Mouse (Mus musculus): ENCODE measurements around the gene St14. TPM values are rescaled to one million over a fixed set of nuclear protein-coding genes. Genes with fewer than 3 reads are reported as not detected.
"Not testable (repeated sequence)": the region's sequence is repeated elsewhere in the genome, so short reads cannot be mapped to it uniquely, and the experiment has no call there.

The St14 gene
- polyA plus RNA-seq, 1 experiment from 2014 or later: 0.37 TPM

DNA sequence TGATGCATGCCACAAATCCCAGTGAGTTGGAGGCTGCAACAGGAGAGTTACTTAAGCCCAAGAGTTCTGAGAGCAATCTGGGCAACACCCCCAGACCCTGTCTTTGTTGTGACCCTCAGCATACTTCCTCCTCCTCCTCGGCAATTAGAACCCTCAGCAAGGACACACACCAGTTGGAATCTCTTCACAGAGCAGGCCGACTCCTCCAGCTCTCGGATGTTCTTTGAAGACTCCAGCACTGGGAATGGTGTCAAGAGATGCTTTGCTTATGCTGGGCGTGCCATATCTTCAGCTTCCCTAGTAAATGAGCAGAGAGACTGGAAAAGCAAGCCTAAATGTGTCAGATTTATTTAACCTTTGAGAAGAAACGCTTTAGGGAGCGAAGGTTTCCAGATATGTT lies 50.9 kb downstream of the St14 start:
- WGBS: 81% methylated on average over 6 of the region's 6 CpGs
- ATAC-seq (ENCODE audit: low FRiP score) (no peak), DNase-seq (ENCODE audit: low spot score) (no peak)
- H3K4me3 ChIP-seq (replicated peaks; ENCODE audit: low read length): no peak overlapping the region
- no peak overlapping the region for H3K4me2 ChIP-seq (replicated peaks)
- no peaks in the 10 kb centered on the region for H3K36me3 ChIP-seq (replicated peaks; ENCODE audit: control insufficient read depth, insufficient read depth)
- H3K27ac ChIP-seq: no peak overlapping the region
- H3K27me3 ChIP-seq (ENCODE audit: control insufficient read depth, insufficient read depth, low read length): no peaks in the 10 kb centered on the region; the same call in 1 of the 2 replicates
- H3K4me1 ChIP-seq (replicated peaks; ENCODE audit: control insufficient read depth, insufficient read depth, low read length): 0 out of 2 replicates have a peak, but pooled peaks cover 4% of the 10 kb centered on the region
- no peak overlapping the region for H3K9ac ChIP-seq
- no peaks in the 10 kb centered on the region for H3K9me3 ChIP-seq (ENCODE audit: control insufficient read depth, low read length)

DNA sequence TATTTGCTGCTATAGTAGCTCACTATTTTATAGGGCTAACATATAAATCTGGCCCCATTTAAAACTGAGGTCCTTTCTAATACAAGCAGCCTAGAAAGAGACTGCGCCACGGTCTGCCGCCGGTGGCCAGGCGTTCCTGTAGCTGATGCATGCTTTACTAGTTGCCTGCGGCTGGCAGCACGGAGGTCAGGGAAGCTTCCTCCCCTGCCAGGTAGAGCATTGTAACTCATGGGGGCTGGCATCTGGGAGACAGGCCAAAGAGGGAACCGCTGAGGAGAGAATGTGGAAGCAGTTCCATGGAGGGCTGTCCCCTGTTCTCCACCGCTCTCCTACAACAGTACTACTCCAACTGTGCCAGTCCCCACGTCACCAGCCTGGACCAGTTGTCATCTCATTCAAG lies 56.8 kb downstream of the St14 start:
- ATAC-seq (ENCODE audit: low FRiP score): no peak

DNA sequence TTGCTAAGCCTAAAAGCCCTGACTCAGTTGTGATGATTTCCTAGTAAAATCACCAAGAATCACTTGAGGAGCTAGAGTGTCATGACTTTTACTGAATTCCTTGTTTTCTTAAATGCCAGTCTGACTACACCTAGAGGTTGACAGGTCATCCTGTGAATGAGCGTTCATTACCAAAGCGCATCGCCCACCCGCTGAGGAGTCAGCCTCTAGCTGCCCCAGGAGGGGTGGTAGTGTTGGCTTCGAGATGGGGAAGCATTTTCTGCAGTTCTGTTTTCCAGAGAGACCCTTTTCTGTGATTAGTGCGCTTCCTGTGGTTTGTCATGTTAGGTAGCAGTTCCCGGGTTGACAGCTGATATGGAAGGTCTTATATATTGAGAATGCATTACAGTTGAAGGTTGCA lies 57.9 kb downstream of the St14 start:
- no peak overlapping the region for H3K9ac ChIP-seq
- no peak for DNase-seq (ENCODE audit: low spot score)
- 83% methylated on average over 7 of the region's 7 CpGs for WGBS

More for the DNA sequence above, 56.8 kb downstream of the St14 start:
- Histone ChIP-seq H3K4me2 (replicated peaks) (no peak overlapping the region), H3K4me3 (replicated peaks; ENCODE audit: low read length) (no peak overlapping the region), H3K4me1 (replicated peaks; ENCODE audit: control insufficient read depth, insufficient read depth, low read length) (no peaks in the 10 kb centered on the region), H3K9ac (no peak overlapping the region), H3K9me3 (ENCODE audit: control insufficient read depth, low read length) (no peaks in the 10 kb centered on the region), H3K27me3 (ENCODE audit: control insufficient read depth, insufficient read depth, low read length) (no peaks in the 10 kb centered on the region), H3K27ac (no peak overlapping the region), H3K36me3 (replicated peaks; ENCODE audit: control insufficient read depth, insufficient read depth) (peaks cover under 1% of the 10 kb centered on the region; the same call in 1 of the 2 replicates)
- no peak for DNase-seq (ENCODE audit: low spot score)
- WGBS: 86% methylated on average over 10 of the region's 10 CpGs

DNA sequence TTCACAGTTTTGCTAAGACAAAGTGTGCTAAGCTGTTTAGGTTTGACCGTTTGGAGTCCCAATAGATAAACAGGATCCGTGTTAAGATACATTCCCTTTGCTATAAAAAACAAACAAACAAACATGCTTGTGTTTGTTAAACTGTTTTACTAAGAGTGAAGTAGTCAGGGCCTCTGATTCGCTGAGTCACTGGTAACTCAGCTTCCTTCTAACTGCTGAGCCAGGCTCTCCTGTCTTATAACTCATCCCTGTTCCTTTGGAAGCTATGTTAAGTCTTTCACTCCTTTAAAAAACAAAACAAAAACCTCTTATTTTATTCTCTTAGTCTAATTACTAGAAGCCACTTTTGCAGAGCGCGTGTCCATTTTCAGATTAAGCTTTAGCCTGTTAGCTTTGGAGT lies 59.4 kb downstream of the St14 start:
- no peak overlapping the region for H3K27ac ChIP-seq
- peaks cover 19% of the 10 kb centered on the region for H3K36me3 ChIP-seq (replicated peaks; ENCODE audit: control insufficient read depth, insufficient read depth)
- H3K4me3 ChIP-seq (replicated peaks; ENCODE audit: low read length): no peak overlapping the region
- no peaks in the 10 kb centered on the region for H3K27me3 ChIP-seq (ENCODE audit: control insufficient read depth, insufficient read depth, low read length)
- no peak for ATAC-seq (ENCODE audit: low FRiP score)
- no peaks in the 10 kb centered on the region for H3K4me1 ChIP-seq (replicated peaks; ENCODE audit: control insufficient read depth, insufficient read depth, low read length)
- 91% methylated on average over 5 of the region's 5 CpGs for WGBS
- H3K9me3 ChIP-seq (ENCODE audit: control insufficient read depth, low read length): no peaks in the 10 kb centered on the region
- H3K4me2 ChIP-seq (replicated peaks): no peak overlapping the region
- no peak overlapping the region for H3K9ac ChIP-seq
- DNase-seq (ENCODE audit: low spot score): no peak

More for the DNA sequence above, 57.9 kb downstream of the St14 start:
- Histone ChIP-seq H3K27me3 (ENCODE audit: control insufficient read depth, insufficient read depth, low read length) (no peaks in the 10 kb centered on the region), H3K27ac (no peak overlapping the region), H3K9me3 (ENCODE audit: control insufficient read depth, low read length) (no peaks in the 10 kb centered on the region), H3K4me3 (replicated peaks; ENCODE audit: low read length) (no peak overlapping the region), H3K4me2 (replicated peaks) (no peak overlapping the region), H3K4me1 (replicated peaks; ENCODE audit: control insufficient read depth, insufficient read depth, low read length) (no peaks in the 10 kb centered on the region), H3K36me3 (replicated peaks; ENCODE audit: control insufficient read depth, insufficient read depth) (peaks cover 11% of the 10 kb centered on the region)
- ATAC-seq (ENCODE audit: low FRiP score): no peak

DNA sequence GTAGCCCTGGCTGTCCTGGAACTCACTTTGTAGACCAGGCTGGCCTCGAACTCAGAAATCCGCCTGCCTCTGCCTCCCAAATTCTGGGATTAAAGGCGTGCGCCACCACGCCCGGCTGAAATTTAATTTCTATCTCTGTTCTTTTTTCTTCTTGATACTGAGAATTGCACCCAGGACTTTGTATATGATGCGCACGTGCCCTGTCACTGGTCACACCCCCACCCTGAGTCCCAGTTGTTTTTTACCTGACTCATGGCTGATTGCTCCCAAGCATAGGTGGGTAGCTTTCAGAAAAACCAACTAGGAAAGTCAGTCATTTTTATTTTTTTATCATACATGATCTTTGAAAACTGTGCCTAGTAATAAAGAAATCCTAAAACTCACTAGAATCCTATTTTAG lies 60.9 kb downstream of the St14 start:
- no peaks in the 10 kb centered on the region for H3K9me3 ChIP-seq (ENCODE audit: control insufficient read depth, low read length)
- over 99% methylated on average over 7 of the region's 8 CpGs for WGBS
- peaks cover 27% of the 10 kb centered on the region for H3K36me3 ChIP-seq (replicated peaks; ENCODE audit: control insufficient read depth, insufficient read depth)
- H3K4me1 ChIP-seq (replicated peaks; ENCODE audit: control insufficient read depth, insufficient read depth, low read length): no peaks in the 10 kb centered on the region
- ATAC-seq (ENCODE audit: low FRiP score) (no peak), DNase-seq (ENCODE audit: low spot score) (no peak)
- no peak overlapping the region for H3K4me3 ChIP-seq (replicated peaks; ENCODE audit: low read length)
- no peaks in the 10 kb centered on the region for H3K27me3 ChIP-seq (ENCODE audit: control insufficient read depth, insufficient read depth, low read length)
- H3K4me2 ChIP-seq (replicated peaks): no peak overlapping the region
- no peak overlapping the region for H3K9ac ChIP-seq
- no peak overlapping the region for H3K27ac ChIP-seq

DNA sequence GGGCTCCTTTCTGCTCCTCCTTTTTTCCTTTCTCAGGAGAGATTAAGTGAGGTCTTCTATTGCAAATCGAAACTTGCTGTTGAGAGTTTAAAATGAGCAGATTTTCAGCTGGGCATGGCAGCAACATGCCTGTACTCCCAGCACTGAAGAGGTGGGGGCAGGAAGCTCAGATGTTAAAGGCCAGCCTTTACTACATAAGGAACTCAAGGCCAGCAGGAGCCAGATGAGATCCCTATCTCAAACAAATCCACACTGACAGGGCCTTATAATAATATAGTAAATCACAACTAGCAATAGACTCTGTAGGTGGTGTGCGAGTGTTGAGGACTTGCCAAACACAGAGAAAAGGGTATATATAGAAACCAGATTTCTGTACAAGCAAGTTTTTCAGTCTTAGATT lies 72.9 kb downstream of the St14 start:
- Histone ChIP-seq H3K4me1 (replicated peaks; ENCODE audit: control insufficient read depth, insufficient read depth, low read length) (no peaks in the 10 kb centered on the region), H3K36me3 (replicated peaks; ENCODE audit: control insufficient read depth, insufficient read depth) (peaks cover 44% of the 10 kb centered on the region), H3K9ac (no peak overlapping the region), H3K27ac (no peak overlapping the region), H3K4me3 (replicated peaks; ENCODE audit: low read length) (no peak overlapping the region), H3K4me2 (replicated peaks) (no peak overlapping the region), H3K27me3 (ENCODE audit: control insufficient read depth, insufficient read depth, low read length) (no peaks in the 10 kb centered on the region), H3K9me3 (ENCODE audit: control insufficient read depth, low read length) (no peaks in the 10 kb centered on the region)
- no peak for DNase-seq (ENCODE audit: low spot score)
- WGBS: 92% methylated on average over 2 of the region's 2 CpGs
- ATAC-seq (ENCODE audit: low FRiP score): no peak

DNA sequence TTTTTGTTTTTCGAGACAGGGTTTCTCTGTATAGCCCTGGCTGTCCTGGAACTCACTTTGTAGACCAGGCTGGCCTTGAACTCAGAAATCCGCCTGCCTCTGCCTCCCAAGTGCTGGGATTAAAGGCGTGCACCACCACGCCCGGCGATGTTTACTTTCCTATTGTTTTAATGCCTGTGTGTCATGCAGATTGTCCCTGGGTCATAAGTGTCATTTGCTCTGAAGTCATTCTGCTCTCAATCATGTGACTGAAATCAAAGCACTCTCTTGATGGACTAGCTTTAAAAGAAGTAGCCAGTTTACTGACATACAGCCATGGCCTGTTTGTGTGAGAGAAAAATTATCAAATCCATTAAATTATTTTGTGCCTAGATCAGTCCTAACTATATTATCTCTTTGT lies 80.1 kb downstream of the St14 start:
- DNase-seq (ENCODE audit: low spot score); H3K4me2 ChIP-seq (replicated peaks); H3K9ac ChIP-seq; H3K27ac ChIP-seq; ATAC-seq (ENCODE audit: low FRiP score); H3K27me3 ChIP-seq (ENCODE audit: control insufficient read depth, insufficient read depth, low read length); H3K4me3 ChIP-seq (replicated peaks; ENCODE audit: low read length); H3K4me1 ChIP-seq (replicated peaks; ENCODE audit: control insufficient read depth, insufficient read depth, low read length); H3K9me3 ChIP-seq (ENCODE audit: control insufficient read depth, low read length): not testable (repeated sequence)
- 90% methylated on average over 6 of the region's 6 CpGs for WGBS
- peaks cover 11% of the 10 kb centered on the region for H3K36me3 ChIP-seq (replicated peaks; ENCODE audit: control insufficient read depth, insufficient read depth)

DNA sequence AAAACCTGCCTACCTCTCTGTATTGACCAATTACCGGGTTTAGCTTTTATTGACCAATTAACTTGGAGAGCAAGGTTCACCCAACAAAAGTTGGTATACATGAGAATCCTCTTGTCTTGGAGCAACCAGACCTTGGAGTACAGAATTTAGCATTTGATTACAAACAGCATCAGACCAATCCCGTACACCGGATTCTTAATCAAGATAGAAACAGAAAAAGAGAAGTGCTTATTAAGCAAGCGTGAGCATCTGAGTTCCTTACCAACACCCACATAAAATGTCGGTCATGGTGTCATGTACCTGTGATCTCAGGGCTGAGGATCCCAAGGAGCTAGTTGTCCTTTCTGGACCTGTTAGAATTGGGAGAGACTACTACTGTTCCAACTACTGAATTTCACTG lies 81.4 kb downstream of the St14 start:
- Histone ChIP-seq H3K27me3 (ENCODE audit: control insufficient read depth, insufficient read depth, low read length) (no peaks in the 10 kb centered on the region), H3K4me3 (replicated peaks; ENCODE audit: low read length) (no peak overlapping the region), H3K27ac (no peak overlapping the region), H3K36me3 (replicated peaks; ENCODE audit: control insufficient read depth, insufficient read depth) (peaks cover 6% of the 10 kb centered on the region), H3K4me2 (replicated peaks) (no peak overlapping the region), H3K4me1 (replicated peaks; ENCODE audit: control insufficient read depth, insufficient read depth, low read length) (no peaks in the 10 kb centered on the region), H3K9ac (no peak overlapping the region), H3K9me3 (ENCODE audit: control insufficient read depth, low read length) (no peaks in the 10 kb centered on the region)
- DNase-seq (ENCODE audit: low spot score) (no peak), ATAC-seq (ENCODE audit: low FRiP score) (no peak)
- WGBS: 98% methylated on average over 5 of the region's 5 CpGs
